Mouse (Mus musculus): Measurements from ENCODE around the gene Clec3b. TPM values are rescaled to one million over a fixed set of nuclear protein-coding genes. Genes with fewer than 3 reads are reported as not detected.

Clec3b gene
- polyA plus RNA-seq, 1 experiment from 2014 or later: 0.20 TPM

DNA sequence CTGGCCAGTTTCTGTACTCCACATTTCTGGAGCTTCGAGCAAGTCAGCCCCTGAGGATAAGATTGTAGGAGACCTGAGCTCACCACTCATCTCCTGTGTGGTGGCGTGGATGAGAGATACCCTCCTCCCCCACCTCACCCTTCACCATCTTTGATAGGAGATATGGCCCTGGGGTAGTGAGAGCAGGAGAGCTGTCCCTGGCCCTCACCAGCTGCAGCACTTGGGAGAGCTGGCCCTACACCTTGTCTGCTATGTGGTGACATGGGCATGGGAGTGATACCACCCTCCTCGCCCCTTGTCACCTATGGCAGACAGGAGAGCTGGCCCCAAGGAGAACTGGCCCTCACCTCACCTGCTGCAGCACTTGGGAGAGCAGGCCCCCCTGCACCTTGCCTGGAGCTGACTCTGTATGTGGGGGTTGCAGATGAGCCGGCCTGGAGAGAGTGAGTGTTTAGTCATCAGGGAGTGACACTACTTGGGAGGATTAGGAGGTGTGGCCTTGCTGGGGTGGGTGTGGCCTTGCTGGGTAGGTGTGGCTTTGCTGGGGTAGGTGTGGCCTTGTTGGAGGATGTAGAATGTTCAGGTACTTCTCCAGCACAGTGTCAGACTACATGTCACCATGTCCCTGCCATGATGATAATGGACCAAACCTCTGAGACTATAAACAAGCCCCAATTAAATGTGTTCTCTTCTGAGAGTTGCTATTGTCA, 12.4 kb downstream of the Clec3b start:
- Histone ChIP-seq H3K27ac (ENCODE audit: low read length) (no peak overlapping the region), H3K4me1 (ENCODE audit: control insufficient read depth, low read depth, low read length) (no peaks in the 10 kb centered on the region), H3K9me3 (replicated peaks; ENCODE audit: control insufficient read depth, low read length) (no peaks in the 10 kb centered on the region), H3K27me3 (ENCODE audit: control insufficient read depth, insufficient read depth, low read depth, low read length) (no peaks in the 10 kb centered on the region), H3K9ac (ENCODE audit: low read depth, low read length) (no peak overlapping the region), H3K4me3 (ENCODE audit: low read depth, low read length) (no peak overlapping the region), H3K4me2 (ENCODE audit: low read depth, low read length) (no peak overlapping the region), H3K36me3 (ENCODE audit: control insufficient read depth, insufficient read depth) (no peaks in the 10 kb centered on the region)
- no peak for ATAC-seq (ENCODE audit: low read depth)
- 74% methylated on average over 4 of the region's 4 CpGs for WGBS (ENCODE audit: insufficient replicate concordance)

DNA sequence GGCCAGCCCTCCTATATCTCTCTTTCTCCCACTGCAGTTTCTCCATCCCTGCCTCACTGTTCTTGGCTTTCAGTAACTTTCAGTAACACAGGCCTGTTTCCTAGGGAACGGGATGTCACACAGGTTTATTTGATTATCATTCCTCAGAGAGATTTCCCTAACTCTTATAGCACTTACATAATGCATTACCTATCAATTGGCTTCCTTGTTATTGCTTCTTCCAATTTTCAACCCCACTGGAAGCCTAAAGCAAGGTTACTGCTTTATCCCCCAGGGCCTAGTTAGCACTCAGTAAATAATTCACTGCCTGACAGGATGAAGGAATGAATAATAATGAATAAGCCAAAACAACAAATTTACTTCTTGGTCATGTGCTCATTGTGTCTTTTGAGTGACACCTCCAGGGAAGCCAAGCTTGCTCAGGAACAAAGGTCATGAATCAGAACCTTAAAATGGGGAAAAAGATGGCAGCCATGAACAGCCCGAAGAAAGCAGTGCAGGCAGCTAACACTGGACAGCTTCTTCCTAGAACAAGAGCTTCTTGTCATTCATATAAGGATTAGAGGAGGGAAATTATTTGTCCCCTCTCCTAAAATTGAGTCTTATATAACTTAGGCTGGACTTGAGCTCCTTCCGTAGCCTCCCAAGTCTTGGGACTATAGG, 15.2 kb downstream of the Clec3b start:
- H3K9me3 ChIP-seq (replicated peaks; ENCODE audit: control insufficient read depth, low read length): no peaks in the 10 kb centered on the region
- H3K9ac ChIP-seq (ENCODE audit: low read depth, low read length): no peak overlapping the region
- ATAC-seq (ENCODE audit: low read depth): no peak
- no peaks in the 10 kb centered on the region for H3K4me1 ChIP-seq (ENCODE audit: control insufficient read depth, low read depth, low read length)
- H3K27ac ChIP-seq (ENCODE audit: low read length): no peak overlapping the region
- no peak overlapping the region for H3K4me3 ChIP-seq (ENCODE audit: low read depth, low read length)
- no peak overlapping the region for H3K4me2 ChIP-seq (ENCODE audit: low read depth, low read length)
- WGBS (ENCODE audit: insufficient replicate concordance): 69% methylated on average over 3 of the region's 3 CpGs
- H3K36me3 ChIP-seq (ENCODE audit: control insufficient read depth, insufficient read depth): no peaks in the 10 kb centered on the region
- no peaks in the 10 kb centered on the region for H3K27me3 ChIP-seq (ENCODE audit: control insufficient read depth, insufficient read depth, low read depth, low read length)

DNA sequence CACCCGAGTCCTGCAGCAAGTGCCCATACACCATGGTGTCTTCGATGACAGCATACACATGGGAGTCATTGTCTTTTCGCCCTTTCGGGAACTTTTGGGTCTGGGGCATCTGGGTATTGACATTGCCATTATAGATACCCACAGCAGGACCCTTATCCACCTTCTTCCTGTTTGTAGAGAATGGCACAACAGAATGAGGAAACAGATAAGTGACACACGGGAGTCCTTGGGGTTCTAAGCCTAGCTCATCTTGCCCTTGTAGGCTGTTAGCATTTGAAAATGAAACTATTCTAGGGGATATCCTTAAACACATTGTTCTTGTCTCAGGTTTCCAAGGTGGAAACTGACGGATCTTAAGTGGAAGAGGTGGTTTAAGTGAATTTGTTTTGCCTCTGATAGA, 23.0 kb downstream of the Clec3b start:
- 44% methylated on average over 6 of the region's 6 CpGs for WGBS (ENCODE audit: insufficient replicate concordance)
- H3K9me3 ChIP-seq (replicated peaks; ENCODE audit: control insufficient read depth, low read length): no peaks in the 10 kb centered on the region
- H3K27ac ChIP-seq (ENCODE audit: low read length): no peak overlapping the region
- no peaks in the 10 kb centered on the region for H3K36me3 ChIP-seq (ENCODE audit: control insufficient read depth, insufficient read depth)
- no peak overlapping the region for H3K4me3 ChIP-seq (ENCODE audit: low read depth, low read length)
- H3K9ac ChIP-seq (ENCODE audit: low read depth, low read length): no peak overlapping the region
- no peak for ATAC-seq (ENCODE audit: low read depth)
- H3K4me1 ChIP-seq (ENCODE audit: control insufficient read depth, low read depth, low read length): no peaks in the 10 kb centered on the region
- H3K27me3 ChIP-seq (ENCODE audit: control insufficient read depth, insufficient read depth, low read depth, low read length): no peaks in the 10 kb centered on the region
- H3K4me2 ChIP-seq (ENCODE audit: low read depth, low read length): no peak overlapping the region

DNA sequence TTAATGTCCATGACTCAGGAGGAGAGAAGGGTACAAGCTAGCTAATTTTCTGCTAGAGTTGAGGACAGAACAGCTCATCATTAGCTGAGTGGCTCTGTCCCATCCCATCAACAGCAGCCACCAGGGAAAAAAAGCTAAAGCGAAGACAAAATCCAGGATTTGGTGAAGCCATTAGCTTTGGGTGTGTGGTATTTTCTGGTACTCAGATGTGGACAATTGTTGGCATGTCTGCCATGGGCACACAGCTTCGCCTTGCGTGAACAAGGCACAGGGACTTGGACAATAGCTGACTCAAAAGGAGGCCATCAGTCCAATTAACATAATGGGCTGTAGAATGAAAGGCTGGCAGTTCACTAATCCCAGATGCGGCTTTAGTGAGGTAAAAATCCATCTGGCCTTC, 23.6 kb downstream of the Clec3b start:
- H3K4me1 ChIP-seq (ENCODE audit: control insufficient read depth, low read depth, low read length): no peaks in the 10 kb centered on the region
- no peaks in the 10 kb centered on the region for H3K36me3 ChIP-seq (ENCODE audit: control insufficient read depth, insufficient read depth)
- 70% methylated on average over 4 of the region's 4 CpGs for WGBS (ENCODE audit: insufficient replicate concordance)
- H3K27me3 ChIP-seq (ENCODE audit: control insufficient read depth, insufficient read depth, low read depth, low read length): no peaks in the 10 kb centered on the region
- no peak overlapping the region for H3K27ac ChIP-seq (ENCODE audit: low read length)
- no peak overlapping the region for H3K4me2 ChIP-seq (ENCODE audit: low read depth, low read length)
- no peak overlapping the region for H3K9ac ChIP-seq (ENCODE audit: low read depth, low read length)
- H3K9me3 ChIP-seq (replicated peaks; ENCODE audit: control insufficient read depth, low read length): no peaks in the 10 kb centered on the region
- no peak for ATAC-seq (ENCODE audit: low read depth)
- no peak overlapping the region for H3K4me3 ChIP-seq (ENCODE audit: low read depth, low read length)

DNA sequence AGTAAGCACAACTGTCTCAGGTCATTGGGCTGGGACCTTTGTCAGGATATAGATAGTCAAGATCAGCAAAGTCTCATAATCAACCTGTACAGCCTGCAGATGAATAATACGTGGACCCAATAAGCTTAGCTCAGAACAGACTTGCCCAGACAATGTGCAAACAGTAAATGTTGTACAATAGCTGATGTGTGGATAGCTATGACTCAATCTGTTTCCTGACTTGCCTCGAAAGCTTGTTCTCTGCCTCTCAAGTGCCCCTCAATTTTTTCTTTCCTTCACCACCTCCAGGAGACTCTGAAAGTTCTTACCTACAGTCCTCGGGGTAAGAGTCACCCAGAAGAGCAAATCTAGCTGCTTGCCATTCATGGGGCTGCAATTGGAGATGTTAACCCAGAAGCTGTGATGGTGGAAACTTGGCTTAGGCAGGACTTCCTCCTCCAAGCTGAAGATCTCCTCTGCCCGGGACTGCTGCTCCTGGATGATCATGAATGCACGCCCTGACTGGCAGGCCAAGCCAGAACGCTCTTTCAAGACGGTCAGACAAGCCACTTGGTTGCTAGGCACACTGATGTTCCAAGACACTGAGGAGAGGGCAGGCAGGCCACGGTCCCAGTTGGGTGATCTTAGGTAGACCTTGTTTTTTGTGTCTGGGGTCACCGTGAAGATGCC, 26.8 kb downstream of the Clec3b start:
- H3K4me3 ChIP-seq (ENCODE audit: low read depth, low read length): no peak overlapping the region
- H3K27ac ChIP-seq (ENCODE audit: low read length): no peak overlapping the region
- no peak overlapping the region for H3K9ac ChIP-seq (ENCODE audit: low read depth, low read length)
- H3K4me1 ChIP-seq (ENCODE audit: control insufficient read depth, low read depth, low read length): no peaks in the 10 kb centered on the region
- no peak overlapping the region for H3K4me2 ChIP-seq (ENCODE audit: low read depth, low read length)
- WGBS (ENCODE audit: insufficient replicate concordance): 54% methylated on average over 9 of the region's 9 CpGs
- no peaks in the 10 kb centered on the region for H3K9me3 ChIP-seq (replicated peaks; ENCODE audit: control insufficient read depth, low read length)
- no peak for ATAC-seq (ENCODE audit: low read depth)
- H3K36me3 ChIP-seq (ENCODE audit: control insufficient read depth, insufficient read depth): no peaks in the 10 kb centered on the region
- H3K27me3 ChIP-seq (ENCODE audit: control insufficient read depth, insufficient read depth, low read depth, low read length): no peaks in the 10 kb centered on the region

DNA sequence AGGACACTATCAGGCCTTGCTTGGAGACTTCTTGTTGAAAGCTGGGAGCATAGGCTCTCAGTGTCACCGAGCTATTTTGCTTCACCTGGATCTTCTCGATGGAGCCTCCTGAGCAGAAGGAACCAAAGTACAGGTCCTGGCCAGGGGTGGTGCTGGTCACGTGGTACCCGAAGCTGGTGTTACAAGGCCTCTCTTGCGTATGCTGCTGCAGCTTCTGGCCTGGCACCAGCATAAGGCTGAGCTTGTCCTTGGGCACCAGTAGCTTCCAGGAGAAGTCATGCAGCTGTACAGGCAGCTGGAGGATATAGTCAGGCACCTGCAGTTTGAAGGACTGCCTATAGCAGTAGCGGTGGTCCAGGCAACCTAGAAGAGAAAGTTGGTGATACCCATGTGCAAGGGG, 29.3 kb downstream of the Clec3b start:
- H3K27ac ChIP-seq (ENCODE audit: low read length): no peak overlapping the region
- no peak overlapping the region for H3K4me2 ChIP-seq (ENCODE audit: low read depth, low read length)
- H3K4me3 ChIP-seq (ENCODE audit: low read depth, low read length): no peak overlapping the region
- H3K4me1 ChIP-seq (ENCODE audit: control insufficient read depth, low read depth, low read length): no peaks in the 10 kb centered on the region
- no peaks in the 10 kb centered on the region for H3K27me3 ChIP-seq (ENCODE audit: control insufficient read depth, insufficient read depth, low read depth, low read length)
- no peak overlapping the region for H3K9ac ChIP-seq (ENCODE audit: low read depth, low read length)
- no peak for ATAC-seq (ENCODE audit: low read depth)
- WGBS (ENCODE audit: insufficient replicate concordance): 65% methylated on average over 6 of the region's 6 CpGs
- H3K36me3 ChIP-seq (ENCODE audit: control insufficient read depth, insufficient read depth): no peaks in the 10 kb centered on the region
- no peaks in the 10 kb centered on the region for H3K9me3 ChIP-seq (replicated peaks; ENCODE audit: control insufficient read depth, low read length)

DNA sequence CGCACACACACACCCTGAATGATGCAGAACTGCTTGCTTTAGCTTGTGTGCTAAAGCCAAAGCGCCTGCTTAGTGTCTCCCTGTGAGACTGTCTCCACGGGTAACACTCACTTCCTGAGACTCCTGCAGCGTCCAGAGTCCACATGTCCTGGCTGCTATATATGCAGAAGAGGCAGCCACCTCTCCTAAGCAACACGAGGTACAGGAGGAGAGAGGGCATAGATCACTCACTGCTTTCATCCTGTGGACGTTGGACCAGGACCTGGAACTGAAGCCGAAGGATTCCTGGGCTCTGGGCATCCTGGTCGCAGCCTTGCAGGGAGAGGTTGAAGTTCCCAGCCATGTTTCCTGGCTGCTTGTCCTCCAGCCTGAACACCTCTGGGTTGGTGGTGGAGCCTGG, 32.5 kb downstream of the Clec3b start:
- no peaks in the 10 kb centered on the region for H3K27me3 ChIP-seq (ENCODE audit: control insufficient read depth, insufficient read depth, low read depth, low read length)
- no peak overlapping the region for H3K9ac ChIP-seq (ENCODE audit: low read depth, low read length)
- H3K4me3 ChIP-seq (ENCODE audit: low read depth, low read length): no peak overlapping the region
- no peaks in the 10 kb centered on the region for H3K36me3 ChIP-seq (ENCODE audit: control insufficient read depth, insufficient read depth)
- WGBS (ENCODE audit: insufficient replicate concordance): 53% methylated on average over 8 of the region's 8 CpGs
- ATAC-seq (ENCODE audit: low read depth): no peak
- no peak overlapping the region for H3K27ac ChIP-seq (ENCODE audit: low read length)
- no peak overlapping the region for H3K4me2 ChIP-seq (ENCODE audit: low read depth, low read length)
- no peaks in the 10 kb centered on the region for H3K9me3 ChIP-seq (replicated peaks; ENCODE audit: control insufficient read depth, low read length)
- no peaks in the 10 kb centered on the region for H3K4me1 ChIP-seq (ENCODE audit: control insufficient read depth, low read depth, low read length)

DNA sequence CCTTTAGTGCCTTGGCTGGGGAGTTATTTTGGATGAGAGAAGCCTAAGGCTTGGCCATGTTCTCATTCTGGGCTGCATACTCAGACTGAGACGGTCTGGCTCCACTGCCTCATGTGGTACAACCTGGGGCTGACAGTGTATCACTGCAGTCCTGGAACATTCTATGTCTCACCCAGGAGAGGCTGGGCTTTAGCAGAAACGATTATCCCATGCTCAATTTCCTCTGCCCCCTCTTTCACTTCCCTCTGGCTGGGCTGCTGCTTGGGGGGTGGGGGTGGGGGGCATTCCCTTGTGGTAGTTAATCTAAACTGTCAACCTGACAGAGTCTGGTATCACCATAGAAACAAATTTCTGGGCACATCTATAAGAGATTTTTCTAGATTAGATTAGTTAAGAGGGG, 34.8 kb downstream of the Clec3b start:
- 34% methylated on average over 2 of the region's 2 CpGs for WGBS (ENCODE audit: insufficient replicate concordance)

DNA sequence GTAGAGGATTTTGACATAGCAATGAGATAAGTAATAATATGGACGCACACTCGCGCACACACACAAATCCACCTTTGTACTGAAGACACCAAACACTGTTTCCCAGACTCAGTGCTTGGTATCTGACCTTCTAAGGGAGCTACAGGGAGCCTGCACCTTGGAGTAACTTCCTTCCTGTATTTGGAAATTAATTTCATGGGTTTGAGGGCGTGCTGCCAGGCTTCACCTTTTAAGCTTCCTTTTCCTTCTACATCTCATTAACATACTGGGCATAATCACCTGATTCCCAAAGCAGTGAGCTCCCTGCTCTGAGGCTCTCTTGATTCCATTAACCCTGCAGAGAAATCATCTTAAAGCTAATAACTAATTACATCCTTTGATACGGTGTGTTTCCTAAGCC, 35.4 kb downstream of the Clec3b start:
- no peaks in the 10 kb centered on the region for H3K36me3 ChIP-seq (ENCODE audit: control insufficient read depth, insufficient read depth)
- no peak overlapping the region for H3K4me3 ChIP-seq (ENCODE audit: low read depth, low read length)
- no peak for ATAC-seq (ENCODE audit: low read depth)
- no peak overlapping the region for H3K9ac ChIP-seq (ENCODE audit: low read depth, low read length)
- no peak overlapping the region for H3K27ac ChIP-seq (ENCODE audit: low read length)
- H3K4me1 ChIP-seq (ENCODE audit: control insufficient read depth, low read depth, low read length): no peaks in the 10 kb centered on the region
- H3K9me3 ChIP-seq (replicated peaks; ENCODE audit: control insufficient read depth, low read length): no peaks in the 10 kb centered on the region
- no peak overlapping the region for H3K4me2 ChIP-seq (ENCODE audit: low read depth, low read length)
- no peaks in the 10 kb centered on the region for H3K27me3 ChIP-seq (ENCODE audit: control insufficient read depth, insufficient read depth, low read depth, low read length)
- WGBS (ENCODE audit: insufficient replicate concordance): 67% methylated on average over 5 of the region's 5 CpGs

More for the DNA sequence above, 34.8 kb downstream of the Clec3b start:
- Histone ChIP-seq H3K4me2 (ENCODE audit: low read depth, low read length) (no peak overlapping the region), H3K27me3 (ENCODE audit: control insufficient read depth, insufficient read depth, low read depth, low read length) (no peaks in the 10 kb centered on the region), H3K36me3 (ENCODE audit: control insufficient read depth, insufficient read depth) (no peaks in the 10 kb centered on the region), H3K4me3 (ENCODE audit: low read depth, low read length) (no peak overlapping the region), H3K9ac (ENCODE audit: low read depth, low read length) (no peak overlapping the region), H3K4me1 (ENCODE audit: control insufficient read depth, low read depth, low read length) (no peaks in the 10 kb centered on the region), H3K9me3 (replicated peaks; ENCODE audit: control insufficient read depth, low read length) (no peaks in the 10 kb centered on the region), H3K27ac (ENCODE audit: low read length) (no peak overlapping the region)
- ATAC-seq (ENCODE audit: low read depth): no peak
